Mouse (Mus musculus) forebrain, embryonic 10.5 days (tissue): ENCODE results near the gene Fam193a. TPM values are rescaled to one million over a fixed set of nuclear protein-coding genes. Genes with fewer than 3 reads are reported as not detected.

ENCODE experiments used
- DNase-seq: peaks from one replicate; pipeline ENCODE4 v3.0.0-alpha.2; 2017; ENCODE audit warnings: low spot score; ENCODE audit errors: extremely low spot score
- H3K27ac ChIP-seq: fragments of 300-500 bp; sonication (generic); 2 replicates; pipeline ENCODE4 v1.5.1; 2016; ENCODE audit warnings: mild to moderate bottlenecking
- H3K27me3 ChIP-seq: fragments of 300-500 bp; sonication (generic); 2 replicates; pipeline ENCODE4 v1.6.1; 2016; ENCODE audit warnings: mild to moderate bottlenecking; ENCODE audit not compliant: poor library complexity, severe bottlenecking
- H3K36me3 ChIP-seq: fragments of 300-500 bp; sonication (generic); replicated peaks from 2 replicates; pipeline ENCODE4 v1.6.1; 2016; ENCODE audit warnings: mild to moderate bottlenecking, moderate library complexity
- H3K4me1 ChIP-seq: fragments of 300-500 bp; sonication (generic); 2 replicates; pipeline ENCODE4 v1.6.1; 2016
- H3K4me3 ChIP-seq: fragments of 300-500 bp; sonication (generic); 2 replicates; pipeline ENCODE4 v1.5.1; 2016; ENCODE audit warnings: mild to moderate bottlenecking, moderate library complexity
- H3K9me3 ChIP-seq: fragments of 300-500 bp; sonication (generic); 2 replicates; pipeline ENCODE4 v1.6.1; 2016; ENCODE audit warnings: mild to moderate bottlenecking, moderate library complexity
- WGBS: fragments of 180-500 bp; shearing (Covaris S2); methylation state at CpG from one replicate; pipeline ENCODE4 v1.1.7; 2016; 5-methylcytosine and 5-hydroxymethylcytosine counted together
- polyA plus RNA-seq: library from polyadenylated mRNA; unstranded; fragments of >200 nt; fragmentation: Nextera tagmentation; extraction: Ambion mirVana; gene quantifications from 2 replicates; pipeline ENCODE4 v1.2.1, GENCODE M21; 2016

The Fam193a gene
- polyA plus RNA-seq, 1 experiment from 2014 or later = 13.8 TPM

DNA sequence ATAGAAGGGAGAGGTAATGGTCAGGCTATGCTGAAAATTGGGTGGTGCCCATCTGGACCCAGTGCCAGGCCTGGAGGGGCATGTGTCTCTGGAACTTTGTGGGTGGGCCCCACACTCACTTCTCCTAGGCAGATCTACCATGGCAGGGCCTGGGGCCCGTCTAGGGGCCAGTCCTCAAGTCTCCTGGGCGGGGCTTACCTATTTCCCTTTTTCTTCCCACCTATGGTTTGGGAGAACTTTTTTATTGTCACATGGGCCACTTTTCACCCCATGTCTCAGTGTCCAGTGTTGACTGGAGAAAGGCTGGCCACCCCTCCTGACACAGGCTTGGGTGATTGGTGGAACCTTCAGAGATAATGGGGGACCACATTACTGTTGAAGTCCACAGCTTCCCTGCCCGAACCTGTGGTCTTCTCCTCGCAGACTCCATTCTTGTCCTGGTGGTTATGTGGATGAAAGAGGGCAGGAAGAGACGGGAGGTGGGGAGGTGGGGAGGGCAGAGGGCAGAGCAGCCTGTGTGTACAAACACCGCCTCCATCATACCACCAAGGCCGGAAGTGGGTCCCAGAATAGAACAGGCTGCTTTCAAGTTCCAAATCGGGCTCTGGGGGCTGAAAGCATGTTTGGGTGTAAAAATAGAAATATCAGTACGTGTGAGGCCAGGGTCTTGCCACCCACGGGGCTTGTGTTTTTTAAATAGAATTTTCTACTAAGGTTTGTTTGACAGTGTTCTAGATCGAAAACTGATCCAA, 150.9 kb downstream of the Fam193a start:
- Histone ChIP-seq H3K36me3 (no peaks in the 10 kb centered on the region), H3K9me3 (no peaks in the 10 kb centered on the region), H3K4me3 (no peak overlapping the region), H3K4me1 (peaks cover 5% of the 10 kb centered on the region), H3K27me3 (peaks cover 6% of the 10 kb centered on the region; the same call in 1 of the 2 replicates), H3K27ac (no peak overlapping the region)
- 82% methylated on average over 11 of the region's 11 CpGs for WGBS
- DNase-seq = no peak

DNA sequence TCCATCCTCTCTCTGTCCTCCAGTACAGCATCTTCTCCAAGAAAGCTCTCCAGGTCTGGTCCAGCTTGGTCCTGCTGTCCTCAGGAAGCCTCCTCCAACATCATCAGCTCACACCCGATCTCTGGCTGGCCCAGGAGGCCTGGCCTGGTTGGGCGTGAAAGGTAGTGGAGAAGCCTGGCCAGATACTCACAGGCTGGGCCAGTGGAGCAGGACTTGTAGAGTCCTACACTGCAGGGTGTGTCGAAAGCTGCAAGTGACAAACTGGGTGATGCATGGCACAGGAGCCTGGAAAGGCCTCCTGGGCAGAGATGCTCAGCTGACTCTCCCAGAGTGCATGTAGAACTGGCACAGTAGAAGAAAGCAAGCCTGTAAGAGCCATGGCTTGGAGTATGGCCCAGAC, 151.6 kb downstream of the Fam193a start:
- Histone ChIP-seq H3K4me3 (no peak overlapping the region), H3K36me3 (no peaks in the 10 kb centered on the region), H3K27ac (no peak overlapping the region; the same call in 1 of the 2 replicates), H3K27me3 (peaks cover 9% of the 10 kb centered on the region), H3K9me3 (no peaks in the 10 kb centered on the region), H3K4me1 (peaks cover 12% of the 10 kb centered on the region)
- WGBS = 85% methylated on average over 3 of the region's 3 CpGs
- no peak for DNase-seq

DNA sequence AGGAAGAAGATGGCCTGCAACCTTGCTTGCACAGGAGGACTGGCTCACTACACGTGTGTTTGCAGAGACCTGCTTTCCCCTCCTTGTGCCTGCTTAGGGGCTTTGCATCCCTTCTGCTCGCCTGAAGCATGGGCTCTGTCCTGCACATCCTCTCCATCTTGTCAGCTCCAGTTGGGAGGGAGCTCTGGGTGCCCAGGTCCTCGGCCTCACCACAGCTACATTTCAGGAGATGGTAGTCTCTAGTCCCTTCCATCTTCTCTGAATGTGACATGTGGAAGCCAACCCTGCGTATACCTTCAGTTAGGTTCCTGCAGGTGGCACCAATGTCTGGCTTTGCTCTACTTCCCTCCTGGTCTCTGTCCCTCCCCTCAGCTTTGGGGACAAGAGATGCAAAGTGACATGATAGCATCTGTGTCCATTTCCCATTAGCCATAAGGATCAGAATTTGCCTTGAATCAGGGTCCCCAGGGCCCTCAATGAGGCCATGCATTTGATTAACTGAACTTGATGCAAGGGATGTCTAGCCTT, 154.3 kb downstream of the Fam193a start:
- Histone ChIP-seq H3K4me1 (peaks cover 16% of the 10 kb centered on the region), H3K9me3 (no peaks in the 10 kb centered on the region), H3K27ac (no peak overlapping the region), H3K27me3 (peaks cover 21% of the 10 kb centered on the region), H3K4me3 (no peak overlapping the region), H3K36me3 (no peaks in the 10 kb centered on the region)
- 57% methylated on average over 4 of the region's 4 CpGs for WGBS
- DNase-seq = no peak

DNA sequence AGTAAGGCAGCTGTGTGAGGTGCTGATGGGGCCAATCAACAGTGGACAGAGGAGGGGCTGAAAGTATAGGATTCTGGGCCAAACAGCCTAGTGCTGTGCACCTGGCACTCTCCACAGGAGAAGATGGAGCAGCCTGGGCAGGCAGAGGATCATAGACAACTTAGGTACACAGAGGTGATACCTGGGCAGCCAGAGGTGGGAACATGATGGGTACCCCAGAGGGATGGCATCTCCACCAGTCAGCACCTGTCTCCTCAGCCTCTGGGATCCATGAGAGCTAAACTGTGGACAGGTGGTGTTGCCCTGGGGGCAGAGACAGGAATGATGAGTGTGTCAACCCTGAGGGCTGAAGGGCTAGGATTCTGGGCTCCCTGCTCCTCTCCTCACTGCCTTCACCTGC, 154.8 kb downstream of the Fam193a start:
- no peak for DNase-seq
- H3K4me3 ChIP-seq = no peak overlapping the region
- H3K4me1 ChIP-seq = peaks cover 16% of the 10 kb centered on the region
- H3K27me3 ChIP-seq = peaks cover 21% of the 10 kb centered on the region
- no peak overlapping the region for H3K27ac ChIP-seq
- no peaks in the 10 kb centered on the region for H3K9me3 ChIP-seq
- H3K36me3 ChIP-seq = no peaks in the 10 kb centered on the region

DNA sequence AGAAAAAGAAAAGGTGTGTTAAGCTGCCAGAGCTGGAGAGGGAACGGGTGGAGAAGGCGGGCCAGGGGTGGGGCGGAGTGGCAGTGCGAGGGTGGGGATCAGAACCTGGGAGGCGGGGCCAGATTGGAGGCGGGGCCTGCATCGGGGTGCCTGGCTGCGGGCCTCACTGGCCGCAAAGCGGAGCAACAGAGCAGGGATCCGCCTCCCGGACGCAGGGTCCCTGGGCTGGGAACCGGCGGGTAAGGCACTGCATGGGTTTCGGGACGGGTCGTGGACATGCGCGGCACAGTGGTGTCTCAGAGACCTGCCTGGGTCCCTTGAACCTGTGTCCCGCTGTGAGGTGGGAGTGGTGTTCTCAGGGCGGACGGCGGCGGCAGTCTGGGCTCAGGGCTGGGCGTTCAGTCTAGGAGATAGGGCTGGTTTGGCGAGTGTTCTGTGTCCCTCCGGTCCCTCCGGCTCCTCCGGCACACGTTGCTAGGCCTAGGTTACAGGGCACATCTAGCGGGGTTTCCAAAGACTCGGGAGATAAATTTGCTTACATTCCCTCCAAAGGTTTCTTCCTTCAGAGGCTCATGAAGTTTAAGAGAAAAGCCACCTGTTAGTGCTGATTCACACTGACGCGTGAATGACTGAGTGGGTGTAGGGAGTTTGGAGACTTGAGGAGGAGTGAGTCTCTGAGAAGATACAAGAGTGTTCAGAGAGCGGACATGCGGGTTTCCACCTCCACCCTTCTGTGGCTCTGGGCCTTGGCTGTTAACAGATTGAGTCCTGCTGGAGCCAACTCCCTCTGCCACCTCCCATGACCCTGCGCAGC, 156.1 kb downstream of the Fam193a start, which contains the start of gene Sh3bp2:
Sh3bp2 (plus strand) TSS at position 176 of the 814 bp plus-strand sequence.
- Histone ChIP-seq H3K4me3 (peak within 1 kb of the TSS; percentile 66), H3K4me1 (peaks cover 13% of the 10 kb centered on the region), H3K9me3 (no peaks in the 10 kb centered on the region), H3K27ac (peak within 1 kb of the TSS; percentile 75), H3K27me3 (peaks cover 21% of the 10 kb centered on the region), H3K36me3 (no peaks in the 10 kb centered on the region)
- DNase-seq = peak; percentile 90
- 2% methylated on average over 38 of the region's 38 CpGs for WGBS

DNA sequence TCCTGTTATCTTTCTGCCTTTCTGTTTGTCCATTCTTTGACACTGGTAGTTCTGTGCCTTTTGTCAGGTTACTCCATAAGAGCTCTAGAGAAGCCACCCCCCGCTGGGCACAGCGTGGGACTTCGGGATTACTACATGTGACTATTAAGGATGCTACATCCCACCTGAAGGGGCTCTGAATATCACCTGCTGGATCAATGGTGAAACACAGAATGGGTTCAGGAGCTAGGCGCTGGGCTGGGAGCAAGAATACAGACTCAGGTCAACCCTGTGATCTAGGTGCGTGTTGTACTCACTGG, 156.7 kb downstream of the Fam193a start:
- no peaks in the 10 kb centered on the region for H3K9me3 ChIP-seq
- no peak for DNase-seq
- WGBS = 35% methylated on average over 5 of the region's 5 CpGs

DNA sequence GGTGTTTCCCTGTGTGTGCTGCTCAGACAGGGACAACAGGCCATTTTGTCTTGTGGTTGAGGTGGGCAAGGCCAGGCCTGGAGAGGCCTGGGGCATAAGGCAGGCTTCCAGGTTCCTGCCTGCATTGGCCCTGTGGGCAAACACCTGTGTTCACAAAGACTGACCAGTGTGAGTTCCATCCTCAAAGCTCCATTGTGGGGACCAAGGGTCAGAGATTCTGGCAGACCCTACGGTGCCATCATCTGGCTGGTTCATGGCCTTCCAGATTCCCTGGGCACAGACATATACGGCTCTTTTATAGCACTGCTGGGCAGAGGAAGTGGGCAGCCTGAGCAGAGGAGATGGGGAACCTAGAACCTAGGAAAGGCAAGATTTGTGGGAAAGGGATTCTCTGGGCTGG, 157.6 kb downstream of the Fam193a start:
- no peaks in the 10 kb centered on the region for H3K36me3 ChIP-seq
- no peak for DNase-seq
- no peaks in the 10 kb centered on the region for H3K9me3 ChIP-seq
- no peak overlapping the region for H3K4me3 ChIP-seq
- peaks cover 21% of the 10 kb centered on the region for H3K27me3 ChIP-seq
- no peak overlapping the region for H3K27ac ChIP-seq
- WGBS = 85% methylated on average over 2 of the region's 2 CpGs
- H3K4me1 ChIP-seq = peaks cover 13% of the 10 kb centered on the region

More for the DNA sequence above, 156.7 kb downstream of the Fam193a start:
- peaks cover 13% of the 10 kb centered on the region for H3K4me1 ChIP-seq
- peak overlapping the region; percentile 66 for H3K4me3 ChIP-seq
- no peak overlapping the region for H3K27ac ChIP-seq
- H3K36me3 ChIP-seq = no peaks in the 10 kb centered on the region
- H3K27me3 ChIP-seq = peaks cover 21% of the 10 kb centered on the region

DNA sequence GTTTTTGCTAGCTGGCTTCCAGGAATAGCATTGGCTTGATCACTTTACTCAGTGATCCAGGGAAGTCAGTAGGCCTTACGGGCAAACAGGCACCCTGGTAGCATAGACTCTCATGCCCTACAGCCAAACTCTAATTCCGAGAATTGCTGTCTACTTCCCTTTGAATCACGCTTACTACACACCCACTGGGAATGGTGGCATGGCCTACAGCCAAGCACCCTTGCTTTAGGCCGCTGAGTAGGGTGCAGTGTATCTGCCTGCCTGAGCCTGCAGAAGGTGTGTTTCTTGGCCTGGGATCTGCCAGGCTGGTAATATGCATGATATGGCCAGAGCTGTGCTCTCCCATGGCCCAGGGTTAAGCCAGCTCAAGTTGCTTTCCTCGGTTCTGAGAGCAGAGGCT, 159.0 kb downstream of the Fam193a start:
- WGBS = 87% methylated on average over 5 of the region's 5 CpGs
- H3K9me3 ChIP-seq = no peaks in the 10 kb centered on the region
- H3K27ac ChIP-seq = no peak overlapping the region
- H3K27me3 ChIP-seq = peaks cover 21% of the 10 kb centered on the region
- H3K36me3 ChIP-seq = no peaks in the 10 kb centered on the region
- DNase-seq = no peak
- H3K4me1 ChIP-seq = peaks cover 13% of the 10 kb centered on the region
- H3K4me3 ChIP-seq = no peak overlapping the region

DNA sequence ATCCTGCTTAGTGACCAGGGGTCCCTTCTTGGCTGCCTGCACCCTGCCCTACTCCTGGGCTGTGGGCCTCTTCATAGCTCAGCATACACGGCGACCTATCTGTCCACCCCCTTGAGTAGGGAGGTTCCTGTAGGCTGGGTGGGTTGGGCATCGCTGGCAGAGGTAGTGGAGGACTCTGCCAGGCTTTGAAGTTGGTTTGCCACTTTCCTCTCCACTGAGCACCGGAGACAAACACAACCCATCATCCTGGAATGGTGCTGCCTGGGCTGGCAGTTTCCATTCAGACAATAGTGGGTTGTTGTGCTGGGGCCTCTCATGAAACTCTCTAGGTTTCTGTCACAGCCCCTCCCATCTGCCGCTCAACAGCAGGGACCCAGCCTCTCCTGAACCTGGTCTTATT, 160.4 kb downstream of the Fam193a start:
- H3K27ac ChIP-seq = no peak overlapping the region
- DNase-seq = no peak
- H3K9me3 ChIP-seq = no peaks in the 10 kb centered on the region
- no peak overlapping the region for H3K4me3 ChIP-seq
- H3K4me1 ChIP-seq = peaks cover 13% of the 10 kb centered on the region
- no peaks in the 10 kb centered on the region for H3K36me3 ChIP-seq
- WGBS = 81% methylated on average over 5 of the region's 5 CpGs
- H3K27me3 ChIP-seq = peaks cover 16% of the 10 kb centered on the region

DNA sequence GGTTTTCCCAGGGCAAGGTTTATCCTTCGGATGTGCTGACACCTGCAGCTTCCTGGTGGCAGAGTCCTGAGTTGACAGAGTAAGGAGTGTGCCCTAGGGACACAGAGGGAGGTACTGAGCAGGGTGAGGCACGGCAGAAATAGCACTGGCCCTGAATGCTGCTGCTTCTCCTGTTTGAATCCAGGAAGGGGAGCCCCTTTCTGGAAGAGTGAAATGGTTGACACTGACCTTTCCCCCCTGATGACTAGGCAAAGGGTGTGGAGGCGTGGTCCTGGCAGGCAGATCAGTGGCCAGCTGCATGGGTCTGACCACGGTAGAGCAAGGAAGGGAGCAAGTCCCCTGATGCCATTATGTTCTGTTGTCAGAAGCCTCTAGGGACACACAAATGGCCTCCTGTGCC, 161.0 kb downstream of the Fam193a start:
- WGBS = 58% methylated on average over 4 of the region's 4 CpGs
- H3K27me3 ChIP-seq = peaks cover 16% of the 10 kb centered on the region
- no peak overlapping the region for H3K4me3 ChIP-seq
- H3K9me3 ChIP-seq = no peaks in the 10 kb centered on the region
- DNase-seq = no peak
- peaks cover 11% of the 10 kb centered on the region for H3K4me1 ChIP-seq
- no peak overlapping the region for H3K27ac ChIP-seq
- no peaks in the 10 kb centered on the region for H3K36me3 ChIP-seq

DNA sequence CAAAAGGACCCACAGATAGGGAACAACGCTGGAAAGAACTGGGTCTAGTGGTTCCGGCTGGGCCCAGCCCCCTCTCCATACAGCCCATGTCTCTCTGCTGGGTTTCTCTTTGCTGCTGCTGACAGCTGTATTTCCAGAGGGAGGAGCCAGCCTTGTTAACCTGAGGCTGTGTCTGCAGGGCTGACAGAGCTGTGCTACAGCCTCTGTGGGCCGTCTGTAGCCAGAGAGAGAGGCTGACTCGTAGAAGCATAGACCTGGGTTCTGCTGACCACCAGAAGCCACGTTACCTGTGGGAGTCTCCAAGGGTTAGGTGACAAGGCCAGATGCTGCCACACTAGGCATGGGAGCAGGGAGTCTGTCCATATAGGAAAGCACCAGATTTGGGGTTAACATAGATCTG, 163.3 kb downstream of the Fam193a start:
- Histone ChIP-seq H3K9me3 (no peaks in the 10 kb centered on the region), H3K27me3 (no peaks in the 10 kb centered on the region), H3K27ac (no peak overlapping the region), H3K4me3 (no peak overlapping the region), H3K36me3 (no peaks in the 10 kb centered on the region), H3K4me1 (no peaks in the 10 kb centered on the region)
- WGBS = 78% methylated on average over 5 of the region's 5 CpGs
- DNase-seq = no peak

DNA sequence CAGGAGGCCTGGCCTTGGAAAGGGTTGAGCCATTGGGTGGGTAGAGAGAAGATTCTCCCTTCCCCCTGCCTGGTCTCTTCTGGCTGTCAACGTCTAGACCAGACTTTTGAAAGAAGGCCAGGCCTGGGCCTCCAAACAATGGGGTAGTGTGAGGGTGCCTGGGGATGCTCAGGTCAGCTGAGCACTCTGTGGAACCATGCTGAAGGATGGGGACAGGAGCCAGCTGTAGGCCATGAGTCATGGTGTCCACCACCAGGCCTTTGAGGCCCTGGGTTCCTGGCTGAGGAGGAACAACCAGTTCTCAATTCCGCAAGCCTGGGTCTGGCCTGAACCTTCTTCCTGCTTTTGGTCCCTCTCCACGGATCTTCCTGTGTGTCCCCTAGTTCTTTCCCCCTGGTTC, 164.1 kb downstream of the Fam193a start:
- H3K4me3 ChIP-seq = no peak overlapping the region

More for the DNA sequence above, 164.1 kb downstream of the Fam193a start:
- 80% methylated on average over 3 of the region's 3 CpGs for WGBS
- H3K4me1 ChIP-seq = peaks cover 3% of the 10 kb centered on the region; the same call in 1 of the 2 replicates
- H3K36me3 ChIP-seq = no peaks in the 10 kb centered on the region
- no peak for DNase-seq
- H3K27me3 ChIP-seq = no peaks in the 10 kb centered on the region
- no peak overlapping the region for H3K27ac ChIP-seq
- no peaks in the 10 kb centered on the region for H3K9me3 ChIP-seq
